Mouse (Mus musculus) brain, embryonic 14.5 days (tissue): Measurements from ENCODE around the gene Col6a5.

Source experiments
- CTCF ChIP-seq: fragments of 200-500 bp; IDR thresholded peaks from 2 replicates; pipeline ENCODE4 v1.5.1; 2012; ENCODE audit warnings: inconsistent platforms, mild to moderate bottlenecking, moderate library complexity, borderline replicate concordance; ENCODE audit not compliant: insufficient read depth, insufficient read length; ENCODE audit errors: extremely low read depth
- POLR2A ChIP-seq: fragments of 200-500 bp; IDR thresholded peaks from 2 replicates; pipeline ENCODE4 v1.6.1; 2012; ENCODE audit warnings: mild to moderate bottlenecking, inconsistent platforms, borderline replicate concordance; ENCODE audit not compliant: poor library complexity, insufficient read depth, insufficient read length, severe bottlenecking; ENCODE audit errors: extremely low read depth

- TF ChIP-seq CTCF = no peak
- no peak for TF ChIP-seq POLR2A
These were observed 45.3 kb downstream of the Col6a5 start for GRCm38 (mm10) chr9:105915186-105915585.
